ENCODE assay signal across 30 mouse cellular contexts in the genomic region with DNA sequence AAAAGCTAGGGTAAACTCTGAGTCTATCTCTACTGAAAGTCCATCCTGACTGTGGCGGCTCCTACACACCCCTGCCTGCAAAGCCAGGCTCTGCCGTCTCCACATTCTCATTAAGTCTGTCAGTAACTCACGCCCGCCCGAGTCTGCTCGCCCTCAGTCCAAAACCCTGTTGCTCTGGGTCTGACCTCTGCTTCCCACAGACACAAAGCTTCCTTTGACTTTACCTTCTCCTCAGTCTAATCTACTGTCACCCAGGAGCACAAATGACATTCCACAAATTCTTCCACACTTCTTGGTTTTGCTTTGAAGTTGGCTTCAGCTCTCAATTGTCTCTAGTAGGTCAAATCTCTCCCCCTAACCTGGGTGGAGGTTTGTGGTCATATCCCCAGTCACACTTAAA. TPM values are rescaled to one million over a fixed set of nuclear protein-coding genes. Genes with fewer than 3 reads are reported as not detected.
A peak's percentile ranks its signal among the peaks of the same experiment; 100 is the strongest.
DNase-seq lines count a peak whose midpoint lies in the region; ATAC-seq and TF ChIP-seq lines count a peak whose summit lies in the region.
"Had no signal": no experiment of that assay in that cellular context is flagged by ENCODE, and none has a peak within 500 bp of the region (broad histone marks: within the 10 kb centered on the region; RNA-seq: fewer than 3 reads in every experiment).

No protein-coding gene starts in this region.

- no peak for TF ChIP-seq CTCF in thymus, adult 2 months (IDR thresholded peaks at IDR 0.05; ENCODE audit: borderline replicate concordance, control insufficient read depth, extremely low read depth, insufficient read depth, low read length, poor library complexity)

- H3K9me3 ChIP-seq in heart, embryonic 12.5 days (replicated peaks), result no peaks in the 10 kb centered on the region
- H3K9me3 ChIP-seq in kidney, embryonic 15.5 days (replicated peaks), result no peaks in the 10 kb centered on the region
- H3K9me3 ChIP-seq in kidney, embryonic 16.5 days (ENCODE audit: low read length), result no peaks in the 10 kb centered on the region
- H3K9me3 ChIP-seq: forebrain, embryonic 10.5 days; limb, embryonic 10.5 days; liver, embryonic 15.5 days; lung, embryonic 15.5 days; midbrain, embryonic 10.5 days; neural tube, embryonic 15.5 days; stomach, embryonic 15.5 days had no signal

- WGBS in heart, embryonic 12.5 days, result 21% methylated on average over 6 of the region's 6 CpGs
- 22% methylated on average over 6 of the region's 6 CpGs for WGBS in kidney, embryonic 15.5 days
- WGBS in kidney, embryonic 16.5 days, result 15% methylated on average over 6 of the region's 6 CpGs
- WGBS in thymus, adult 2 months, result 97% methylated on average over 6 of the region's 6 CpGs

- no peak for DNase-seq in heart, postnatal 14 days
- DNase-seq in embryo, embryonic 10 days (ENCODE audit: low spot score), result peak; percentile 66
- DNase-seq in right cerebral cortex, adult 18-20 months, result no peak
- no peak for DNase-seq in thymus, adult 2 months
- DNase-seq: adrenal gland, adult 8-10 months; cerebellum, adult 11-12 months; cerebellum, postnatal 25 days; forebrain, postnatal 0 days; gastrocnemius, postnatal 14 days; kidney, postnatal 14 days; liver; lung, postnatal 4 days; thymus, adult 18-20 months; thymus, postnatal 4 days had no signal

- ATAC-seq in heart, embryonic 12.5 days (ENCODE audit: insufficient number of reproducible peaks, low FRiP score), result no peak
- 0 out of 2 replicates have a peak, but pooled peaks have one; percentile 40 for ATAC-seq in kidney, embryonic 15.5 days (replicated peaks; ENCODE audit: low FRiP score)
- no peak for ATAC-seq in kidney, embryonic 16.5 days (ENCODE audit: low FRiP score, low TSS enrichment)
- ATAC-seq: activated CD4-positive, CD25-positive, alpha-beta regulatory T cell, adult 4 months; CD4-positive, CD25-positive, alpha-beta regulatory T cell, adult 4 months; forebrain, postnatal 0 days; hindbrain, postnatal 0 days; intestine, embryonic 16.5 days; midbrain, embryonic 16.5 days had no signal

- H3K27ac ChIP-seq in heart, embryonic 12.5 days (ENCODE audit: poor library complexity, severe bottlenecking), result peak overlapping the region; percentile 29; the same call in 1 of the 2 replicates
- H3K27ac ChIP-seq in kidney, embryonic 15.5 days, result no peak overlapping the region
- no peak overlapping the region for H3K27ac ChIP-seq in kidney, embryonic 16.5 days (ENCODE audit: low read length)
- H3K27ac ChIP-seq in thymus, adult 2 months (ENCODE audit: control insufficient read depth, insufficient read depth, low read length), result no peak overlapping the region
- H3K27ac ChIP-seq: forebrain, embryonic 10.5 days; hindbrain, postnatal 0 days; limb, embryonic 10.5 days; liver, embryonic 15.5 days; lung, embryonic 15.5 days; midbrain, embryonic 10.5 days; neural tube, embryonic 15.5 days; stomach, embryonic 15.5 days had no signal

- intact Hi-C loops in heart, postnatal 14 days (cut with DNase I), result no loop called here

- H3K4me2 ChIP-seq in heart, embryonic 12.5 days, result no peak overlapping the region
- H3K4me2 ChIP-seq in kidney, embryonic 15.5 days, result no peak overlapping the region
- no peak overlapping the region for H3K4me2 ChIP-seq in kidney, embryonic 16.5 days (replicated peaks; ENCODE audit: low read depth, low read length)
- H3K4me2 ChIP-seq: liver, embryonic 15.5 days; lung, embryonic 15.5 days; neural tube, embryonic 15.5 days; stomach, embryonic 15.5 days had no signal

- H3K27me3 ChIP-seq in heart, embryonic 12.5 days (replicated peaks), result no peaks in the 10 kb centered on the region
- H3K27me3 ChIP-seq in kidney, embryonic 15.5 days, result no peaks in the 10 kb centered on the region
- no peaks in the 10 kb centered on the region for H3K27me3 ChIP-seq in kidney, embryonic 16.5 days (ENCODE audit: insufficient read depth, low read length)
- H3K27me3 ChIP-seq in thymus, adult 2 months (ENCODE audit: control insufficient read depth, insufficient read depth, low read length), result no peaks in the 10 kb centered on the region
- H3K27me3 ChIP-seq: liver, embryonic 15.5 days; lung, embryonic 15.5 days; neural tube, embryonic 15.5 days; stomach, embryonic 15.5 days had no signal

- no peak overlapping the region for H3K9ac ChIP-seq in heart, embryonic 12.5 days
- H3K9ac ChIP-seq in kidney, embryonic 15.5 days, result no peak overlapping the region
- H3K9ac ChIP-seq in kidney, embryonic 16.5 days (replicated peaks; ENCODE audit: low read length), result no peak overlapping the region
- H3K9ac ChIP-seq: forebrain, postnatal 0 days; liver, embryonic 15.5 days; lung, embryonic 15.5 days; neural tube, embryonic 15.5 days; stomach, embryonic 15.5 days had no signal

- TF ChIP-seq POLR2A in thymus, adult 2 months (IDR thresholded peaks at IDR 0.05; ENCODE audit: control insufficient read depth, extremely low read depth, insufficient read depth, low read length, poor library complexity), result no peak

- peaks cover 24% of the 10 kb centered on the region for H3K4me1 ChIP-seq in heart, embryonic 12.5 days (replicated peaks)
- 0 out of 2 replicates have a peak, but pooled peaks cover 3% of the 10 kb centered on the region for H3K4me1 ChIP-seq in kidney, embryonic 15.5 days
- H3K4me1 ChIP-seq in kidney, embryonic 16.5 days (ENCODE audit: insufficient read depth, low read length), result no peaks in the 10 kb centered on the region
- no peaks in the 10 kb centered on the region for H3K4me1 ChIP-seq in thymus, adult 2 months (replicated peaks; ENCODE audit: control insufficient read depth, insufficient read depth, low read length)
- H3K4me1 ChIP-seq: lung, embryonic 15.5 days; stomach, embryonic 15.5 days had no signal

- peaks cover 62% of the 10 kb centered on the region for H3K36me3 ChIP-seq in heart, embryonic 12.5 days
- peaks cover 17% of the 10 kb centered on the region; the same call in 1 of the 2 replicates for H3K36me3 ChIP-seq in kidney, embryonic 15.5 days
- peaks cover 6% of the 10 kb centered on the region; the same call in 1 of the 2 replicates for H3K36me3 ChIP-seq in kidney, embryonic 16.5 days (ENCODE audit: insufficient read depth, low read length)
- no peaks in the 10 kb centered on the region for H3K36me3 ChIP-seq in thymus, adult 2 months (ENCODE audit: control insufficient read depth, insufficient read depth, low read length)
- H3K36me3 ChIP-seq: forebrain, embryonic 10.5 days; limb, embryonic 10.5 days; stomach, embryonic 15.5 days had no signal

- H3K4me3 ChIP-seq in heart, embryonic 12.5 days, result no peak overlapping the region
- H3K4me3 ChIP-seq in kidney, embryonic 15.5 days (replicated peaks), result no peak overlapping the region
- no peak overlapping the region for H3K4me3 ChIP-seq in kidney, embryonic 16.5 days (ENCODE audit: low read length)
- H3K4me3 ChIP-seq in thymus, adult 2 months (ENCODE audit: control insufficient read depth, insufficient read depth, low read length), result no peak overlapping the region
- H3K4me3 ChIP-seq: forebrain, embryonic 10.5 days; limb, embryonic 10.5 days; liver, embryonic 15.5 days; lung, embryonic 15.5 days; midbrain, embryonic 10.5 days; myocyte; neural tube, embryonic 15.5 days; stomach, embryonic 15.5 days had no signal

RNA-seq across cellular contexts. Expression of gene Pdlim1, which starts 46.9 kb away (rescaled TPM):
- polyA plus RNA-seq in heart, embryonic 12.5 days (2016; fragmentation: Nextera tagmentation; extraction: Ambion mirVana), result 311 and 316 TPM in 2 replicates
- 100 to 1,000 TPM; 143 to 187 TPM for total RNA-seq in heart, postnatal 14 days (2021)
- 38.4 and 38.9 TPM in 2 replicates for polyA plus RNA-seq in kidney, embryonic 15.5 days (2015; fragmentation: Nextera tagmentation; extraction: Ambion mirVana)
- 37.9 and 39.5 TPM in 2 replicates for polyA plus RNA-seq in kidney, embryonic 16.5 days (2015; fragmentation: Nextera tagmentation; extraction: Ambion mirVana)
- polyA plus RNA-seq in thymus, adult 2 months (2012; rRNA removed), result 133 and 136 TPM in 2 replicates
